Mouse (Mus musculus) forebrain, embryonic 13.5 days (tissue): ENCODE results near the gene Dcdc2c. TPM values are rescaled to one million over a fixed set of nuclear protein-coding genes. Genes with fewer than 3 reads are reported as not detected.
A peak's percentile ranks its signal among the peaks of the same experiment; 100 is the strongest.

ENCODE experiments used
- ATAC-seq: fragments of 200-750 bp; cut with Nextera tagmentation; 2 replicates; pipeline ENCODE4 v1.8.0; 2017
- H3K27ac ChIP-seq: fragments of 300-500 bp; sonication (generic); 2 replicates; pipeline ENCODE4 v1.5.1; 2015; ENCODE audit warnings: inconsistent platforms, mild to moderate bottlenecking, moderate library complexity
- H3K27me3 ChIP-seq: fragments of 300-500 bp; sonication (generic); 2 replicates; pipeline ENCODE4 v1.6.1; 2015; ENCODE audit warnings: mild to moderate bottlenecking, inconsistent platforms
- H3K36me3 ChIP-seq: fragments of 300-500 bp; sonication (generic); 2 replicates; pipeline ENCODE4 v1.6.1; 2015; ENCODE audit warnings: mild to moderate bottlenecking, inconsistent platforms; ENCODE audit not compliant: poor library complexity, severe bottlenecking
- H3K4me1 ChIP-seq: fragments of 300-500 bp; sonication (generic); 2 replicates; pipeline ENCODE4 v1.6.1; 2015; ENCODE audit warnings: inconsistent platforms
- H3K4me2 ChIP-seq: fragments of 300-500 bp; sonication (generic); 2 replicates; pipeline ENCODE4 v1.6.1; 2015; ENCODE audit warnings: inconsistent platforms, mild to moderate bottlenecking, moderate library complexity
- H3K4me3 ChIP-seq: fragments of 300-500 bp; sonication (generic); 2 replicates; pipeline ENCODE4 v1.5.1; 2015; ENCODE audit warnings: mild to moderate bottlenecking, inconsistent platforms
- H3K9ac ChIP-seq: fragments of 300-500 bp; sonication (generic); 2 replicates; pipeline ENCODE4 v1.6.1; 2015; ENCODE audit warnings: mild to moderate bottlenecking, inconsistent platforms
- H3K9me3 ChIP-seq: fragments of 300-500 bp; sonication (generic); replicated peaks from 2 replicates; pipeline ENCODE4 v1.6.1; 2016; ENCODE audit warnings: inconsistent platforms
- WGBS: fragments of 180-500 bp; shearing (Covaris S2); methylation state at CpG from one replicate; pipeline ENCODE4 v1.1.7; 2015; 5-methylcytosine and 5-hydroxymethylcytosine counted together
- polyA plus RNA-seq: library from polyadenylated mRNA; unstranded; fragments of >200 nt; fragmentation: Nextera tagmentation; extraction: Ambion mirVana; gene quantifications from 2 replicates; pipeline ENCODE4 v1.2.1, GENCODE M21; 2015

Gene Dcdc2c
- polyA plus RNA-seq = not detected in 2 replicates

- Histone ChIP-seq H3K4me1 (no peaks in the 10 kb centered on the region), H3K4me2 (no peak within 1 kb of the TSS), H3K9ac (no peak within 1 kb of the TSS), H3K36me3 (no peaks in the 10 kb centered on the region), H3K27ac (no peak within 1 kb of the TSS), H3K27me3 (no peaks in the 10 kb centered on the region), H3K9me3 (no peaks in the 10 kb centered on the region), H3K4me3 (no peak within 1 kb of the TSS)
- ATAC-seq = no peak
- 85% methylated on average over 15 of the region's 15 CpGs for WGBS
Measured at GRCm38 (mm10) chr12:28552299-28552698, at the start of gene Dcdc2c. Gene Dcdc2c (minus strand): TSS chr12:28552399.

GRCm38 (mm10) chr12:28598526-28598991 is 46.4 kb upstream of the Dcdc2c start:
- ATAC-seq = no peak
- WGBS = 63% methylated on average over 2 of the region's 2 CpGs
- Histone ChIP-seq H3K4me3 (no peak overlapping the region), H3K4me1 (peaks cover 28% of the 10 kb centered on the region), H3K9me3 (no peaks in the 10 kb centered on the region), H3K27ac (no peak overlapping the region), H3K4me2 (no peak overlapping the region), H3K27me3 (no peaks in the 10 kb centered on the region), H3K36me3 (no peaks in the 10 kb centered on the region), H3K9ac (no peak overlapping the region)

- no peak overlapping the region for H3K4me2 ChIP-seq
- H3K27me3 ChIP-seq = no peaks in the 10 kb centered on the region
- no peak overlapping the region for H3K27ac ChIP-seq
- no peaks in the 10 kb centered on the region for H3K36me3 ChIP-seq
- ATAC-seq = no peak
- no peaks in the 10 kb centered on the region for H3K9me3 ChIP-seq
- 72% methylated on average over 3 of the region's 3 CpGs for WGBS
- H3K4me1 ChIP-seq = peaks cover 26% of the 10 kb centered on the region
- no peak overlapping the region for H3K4me3 ChIP-seq
- no peak overlapping the region for H3K9ac ChIP-seq
Measured at GRCm38 (mm10) chr12:28598110-28598509, 45.9 kb upstream of the Dcdc2c start.

- 87% methylated on average over 9 of the region's 9 CpGs for WGBS
- Histone ChIP-seq H3K36me3 (no peaks in the 10 kb centered on the region), H3K4me1 (peaks cover 24% of the 10 kb centered on the region), H3K4me3 (no peak overlapping the region), H3K9ac (no peak overlapping the region), H3K27ac (no peak overlapping the region), H3K4me2 (no peak overlapping the region), H3K27me3 (no peaks in the 10 kb centered on the region), H3K9me3 (no peaks in the 10 kb centered on the region)
- ATAC-seq = no peak
Measured at GRCm38 (mm10) chr12:28597699-28598098, 45.5 kb upstream of the Dcdc2c start.

GRCm38 (mm10) chr12:28596851-28597250 is 44.7 kb upstream of the Dcdc2c start:
- H3K9me3 ChIP-seq = no peaks in the 10 kb centered on the region
- no peaks in the 10 kb centered on the region for H3K36me3 ChIP-seq
- peaks cover 16% of the 10 kb centered on the region for H3K4me1 ChIP-seq
- no peak overlapping the region for H3K9ac ChIP-seq
- H3K4me2 ChIP-seq = no peak overlapping the region
- H3K27me3 ChIP-seq = no peaks in the 10 kb centered on the region
- no peak overlapping the region for H3K4me3 ChIP-seq
- no peak for ATAC-seq
- no peak overlapping the region for H3K27ac ChIP-seq

GRCm38 (mm10) chr12:28590428-28590827 is 38.2 kb upstream of the Dcdc2c start:
- H3K27ac ChIP-seq = no peak overlapping the region
- 50% methylated on average over 13 of the region's 13 CpGs for WGBS

GRCm38 (mm10) chr12:28589090-28589868 is 37.1 kb upstream of the Dcdc2c start:
- peak overlapping the region; percentile 70 for H3K4me2 ChIP-seq
- H3K36me3 ChIP-seq = no peaks in the 10 kb centered on the region
- peak overlapping the region; percentile 59 for H3K27ac ChIP-seq

More at GRCm38 (mm10) chr12:28590428-28590827, 38.2 kb upstream of the Dcdc2c start:
- Histone ChIP-seq H3K4me1 (peaks cover 20% of the 10 kb centered on the region), H3K4me3 (no peak overlapping the region), H3K36me3 (no peaks in the 10 kb centered on the region), H3K9me3 (no peaks in the 10 kb centered on the region), H3K9ac (no peak overlapping the region), H3K27me3 (no peaks in the 10 kb centered on the region), H3K4me2 (no peak overlapping the region)
- ATAC-seq = no peak

GRCm38 (mm10) chr12:28587949-28588348 is 35.8 kb upstream of the Dcdc2c start:
- WGBS = 64% methylated on average over 6 of the region's 6 CpGs
- H3K27me3 ChIP-seq = no peaks in the 10 kb centered on the region
- no peak overlapping the region for H3K4me3 ChIP-seq
- H3K9ac ChIP-seq = 0 out of 2 replicates have a peak overlapping the region, but pooled peaks have one; percentile 1
- no peaks in the 10 kb centered on the region for H3K36me3 ChIP-seq
- no peaks in the 10 kb centered on the region for H3K9me3 ChIP-seq
- H3K4me1 ChIP-seq = peaks cover 24% of the 10 kb centered on the region
- 0 out of 2 replicates have a peak overlapping the region, but pooled peaks have one; percentile 1 for H3K27ac ChIP-seq
- peak; percentile 36; the same call in 1 of the 2 replicates for ATAC-seq
- H3K4me2 ChIP-seq = no peak overlapping the region

More at GRCm38 (mm10) chr12:28589090-28589868, 37.1 kb upstream of the Dcdc2c start:
- H3K9me3 ChIP-seq = no peaks in the 10 kb centered on the region
- peak overlapping the region; percentile 57 for H3K9ac ChIP-seq
- no peaks in the 10 kb centered on the region for H3K27me3 ChIP-seq
- H3K4me1 ChIP-seq = peaks cover 20% of the 10 kb centered on the region
- ATAC-seq = peak; percentile 89
- peak overlapping the region; percentile 44 for H3K4me3 ChIP-seq
- 9% methylated on average over 24 of the region's 24 CpGs for WGBS

- Histone ChIP-seq H3K4me3 (no peak overlapping the region), H3K27ac (no peak overlapping the region), H3K27me3 (no peaks in the 10 kb centered on the region), H3K9ac (no peak overlapping the region), H3K4me1 (peaks cover 15% of the 10 kb centered on the region; the same call in 1 of the 2 replicates), H3K9me3 (no peaks in the 10 kb centered on the region), H3K36me3 (no peaks in the 10 kb centered on the region), H3K4me2 (no peak overlapping the region)
- no peak for ATAC-seq
- WGBS = 49% methylated on average over 3 of the region's 3 CpGs
Measured at GRCm38 (mm10) chr12:28584036-28584435, 31.8 kb upstream of the Dcdc2c start.

GRCm38 (mm10) chr12:28582423-28582822 is 30.2 kb upstream of the Dcdc2c start, which contains the start of gene Allc:
Gene Allc (minus strand): TSS chr12:28582523.
- no peak within 1 kb of the TSS for H3K4me2 ChIP-seq
- no peak within 1 kb of the TSS for H3K27ac ChIP-seq
- no peak for ATAC-seq
- H3K4me1 ChIP-seq = 0 out of 2 replicates have a peak, but pooled peaks cover 4% of the 10 kb centered on the region
- no peaks in the 10 kb centered on the region for H3K27me3 ChIP-seq
- no peak within 1 kb of the TSS for H3K4me3 ChIP-seq
- no peaks in the 10 kb centered on the region; the same call in 1 of the 2 replicates for H3K9me3 ChIP-seq
- H3K9ac ChIP-seq = no peak within 1 kb of the TSS
- 95% methylated on average over 8 of the region's 8 CpGs for WGBS
- no peaks in the 10 kb centered on the region for H3K36me3 ChIP-seq

GRCm38 (mm10) chr12:28579132-28579531 is 26.9 kb upstream of the Dcdc2c start:
- H3K9me3 ChIP-seq = no peaks in the 10 kb centered on the region; the same call in 1 of the 2 replicates
- H3K4me2 ChIP-seq = no peak overlapping the region
- no peak for ATAC-seq
- no peak overlapping the region for H3K9ac ChIP-seq
- H3K36me3 ChIP-seq = no peaks in the 10 kb centered on the region
- H3K27me3 ChIP-seq = no peaks in the 10 kb centered on the region
- H3K27ac ChIP-seq = no peak overlapping the region
- H3K4me1 ChIP-seq = 0 out of 2 replicates have a peak, but pooled peaks cover 4% of the 10 kb centered on the region
- no peak overlapping the region for H3K4me3 ChIP-seq
- WGBS = 37% methylated on average over 4 of the region's 4 CpGs

GRCm38 (mm10) chr12:28578147-28578546 is 25.9 kb upstream of the Dcdc2c start:
- no peaks in the 10 kb centered on the region for H3K27me3 ChIP-seq
- no peak overlapping the region for H3K4me2 ChIP-seq
- 81% methylated on average over 3 of the region's 3 CpGs for WGBS
- H3K27ac ChIP-seq = peak overlapping the region; percentile 61; the same call in 1 of the 2 replicates
- H3K4me3 ChIP-seq = no peak overlapping the region
- ATAC-seq = peak; percentile 48; the same call in 1 of the 2 replicates
- H3K36me3 ChIP-seq = no peaks in the 10 kb centered on the region
- no peaks in the 10 kb centered on the region for H3K4me1 ChIP-seq
- H3K9ac ChIP-seq = no peak overlapping the region
- no peaks in the 10 kb centered on the region; the same call in 1 of the 2 replicates for H3K9me3 ChIP-seq
